Mouse (Mus musculus) gastrocnemius, postnatal 36 days (tissue): ENCODE results near the gene Recql5. TPM values are rescaled to one million over a fixed set of nuclear protein-coding genes. Genes with fewer than 3 reads are reported as not detected.

Experiments used
- DNase-seq, 2 experiments: peaks; one replicate each; pipeline ENCODE4 v3.0.0; 2022
- intact Hi-C: fragments of 180-260 bp; cut with DNase I; formaldehyde crosslinking; loops from one replicate; pipeline ENCODE4 v1.15.1; 2025
- total RNA-seq, 2 experiments: library from RNA; stranded (reverse); gene quantifications; 2 replicates each; pipeline ENCODE4 v1.2.3; 2021

The Recql5 gene
- total RNA-seq, 2 experiments from 2014 or later, result 4.5 to 6.9 TPM

DNA sequence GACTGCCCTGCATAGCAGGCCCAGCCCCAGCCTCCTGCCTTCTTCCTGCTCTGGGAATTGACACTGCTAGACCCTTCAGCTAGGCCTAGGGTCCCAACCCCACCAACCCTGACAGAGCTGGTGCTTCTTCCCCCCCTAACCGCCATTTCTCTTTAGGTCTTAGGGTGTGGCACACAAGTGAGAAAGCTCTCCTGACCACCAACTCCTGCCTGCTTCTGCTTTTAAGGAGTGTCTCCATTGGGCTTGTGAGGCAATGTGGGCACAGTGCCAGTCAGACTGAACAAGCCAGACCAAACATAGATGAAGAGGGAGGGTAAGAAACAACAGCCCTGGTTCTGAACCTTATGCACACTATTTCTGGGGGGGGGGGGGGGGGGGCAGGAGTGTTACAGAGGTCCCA is 30.4 kb downstream of the Recql5 start:
- intact Hi-C loops, result no loop called here
- DNase-seq, result no peak

- no peak for DNase-seq
Observed at GRCm38 (mm10) chr11:115902177-115902576, 31.1 kb downstream of the Recql5 start.

DNA sequence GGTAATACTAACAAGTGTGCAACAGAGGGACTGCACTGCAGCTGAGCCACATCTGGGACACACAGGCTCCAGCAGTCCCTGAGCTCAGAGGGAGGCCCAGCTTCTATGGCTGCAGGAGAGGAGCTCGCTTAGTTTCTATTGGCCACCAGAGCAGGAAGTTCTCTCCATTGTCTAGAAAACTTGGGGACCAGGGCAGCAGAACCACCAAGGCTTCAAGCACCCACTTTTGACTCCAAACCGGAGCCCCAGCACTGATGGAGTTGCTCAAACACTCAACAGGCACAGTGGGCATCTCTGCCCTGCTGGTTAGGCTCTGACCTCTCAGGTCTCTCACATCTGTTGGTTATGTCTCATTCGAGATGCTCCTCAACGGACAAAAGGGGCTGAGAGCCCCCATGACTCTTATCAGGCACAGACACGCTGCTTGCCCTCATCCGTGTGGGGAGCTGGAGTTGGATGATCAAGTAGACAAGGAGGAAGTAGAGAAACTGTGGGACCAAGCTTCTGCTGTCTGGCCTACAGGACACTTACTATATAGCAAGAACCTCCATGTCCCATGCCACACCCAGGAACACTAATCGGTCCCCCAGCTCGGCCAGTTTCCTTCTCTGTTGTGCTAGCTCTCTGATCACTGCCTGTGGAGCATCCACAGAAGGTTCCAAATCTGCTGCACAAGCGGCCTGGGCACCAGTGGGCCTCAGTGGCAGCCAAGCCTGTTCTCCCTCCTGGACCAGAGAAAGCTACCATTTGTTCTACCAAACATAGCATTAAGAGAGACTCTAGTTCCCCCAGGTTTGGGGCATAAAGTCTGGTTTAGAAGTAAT is 31.7 kb downstream of the Recql5 start:
- no peak for DNase-seq
- intact Hi-C loops, result no loop called here

More at GRCm38 (mm10) chr11:115902177-115902576, 31.1 kb downstream of the Recql5 start:
- intact Hi-C loops, result no loop called here

- no peak for DNase-seq
- intact Hi-C loops, result no loop called here
Observed at GRCm38 (mm10) chr11:115900561-115901337, 32.5 kb downstream of the Recql5 start.

DNA sequence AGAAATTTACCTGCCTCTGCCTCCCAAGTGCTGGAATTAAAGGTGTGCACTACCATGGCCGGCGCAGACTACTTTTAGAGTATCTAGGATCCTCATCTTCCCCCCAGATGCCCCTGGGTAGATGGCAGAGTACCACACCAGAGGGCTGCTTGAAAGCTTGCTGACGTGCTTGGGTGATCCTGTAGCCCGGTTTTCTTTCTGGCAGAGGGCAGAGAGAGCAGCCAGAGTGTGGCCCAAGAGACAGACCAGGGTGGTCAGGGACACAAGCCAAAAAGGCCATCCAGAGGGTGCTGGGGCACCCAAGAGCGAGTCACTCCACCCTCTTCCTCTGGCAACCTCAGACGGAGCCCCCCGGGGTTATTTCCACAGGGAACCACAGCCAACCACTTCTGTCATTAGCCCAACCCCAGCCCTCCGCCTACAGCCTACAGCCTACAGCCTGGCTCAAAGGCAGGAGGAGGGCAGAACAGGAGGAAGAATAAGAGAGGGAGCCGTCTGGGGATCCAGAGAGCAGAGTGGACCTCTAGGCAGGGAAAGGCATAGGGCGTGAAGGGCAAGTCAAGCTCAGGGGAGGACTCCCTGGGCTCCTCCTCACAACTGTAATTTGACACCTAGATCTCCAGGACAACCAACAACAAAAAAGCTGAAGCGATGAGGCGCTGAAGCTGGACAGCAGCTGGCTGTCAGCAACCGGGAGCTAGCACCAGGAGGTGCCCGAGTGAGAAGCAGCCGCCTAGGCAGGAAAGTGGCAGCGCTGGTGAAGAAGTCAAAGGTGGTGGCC is 33.6 kb downstream of the Recql5 start, which contains the start of gene Smim5:
Smim5 (plus strand) TSS at position 481 of the 781 bp plus-strand sequence.
- no peak for DNase-seq
- intact Hi-C loops, result no loop called here

DNA sequence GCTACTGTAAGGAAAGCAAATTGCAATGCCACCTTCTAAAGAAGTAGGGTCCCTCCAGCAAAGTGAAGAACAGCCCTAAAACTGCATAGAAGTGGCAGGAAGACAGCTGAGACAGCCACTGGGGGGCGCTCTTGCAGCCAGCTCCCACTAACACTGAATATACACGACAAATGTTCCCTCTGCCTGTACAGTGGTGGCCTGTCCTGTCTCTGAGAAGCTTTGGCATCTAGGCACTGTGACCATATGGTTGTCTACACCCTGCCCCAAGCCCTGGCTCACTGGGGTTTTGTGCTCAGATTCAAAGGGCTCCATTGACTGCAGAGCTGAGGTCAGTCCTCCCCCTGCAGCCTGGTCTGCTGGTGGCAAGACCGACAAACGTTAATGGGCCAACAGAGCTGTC is 34.4 kb downstream of the Recql5 start:
- no peak for DNase-seq
- intact Hi-C loops, result no loop called here

DNA sequence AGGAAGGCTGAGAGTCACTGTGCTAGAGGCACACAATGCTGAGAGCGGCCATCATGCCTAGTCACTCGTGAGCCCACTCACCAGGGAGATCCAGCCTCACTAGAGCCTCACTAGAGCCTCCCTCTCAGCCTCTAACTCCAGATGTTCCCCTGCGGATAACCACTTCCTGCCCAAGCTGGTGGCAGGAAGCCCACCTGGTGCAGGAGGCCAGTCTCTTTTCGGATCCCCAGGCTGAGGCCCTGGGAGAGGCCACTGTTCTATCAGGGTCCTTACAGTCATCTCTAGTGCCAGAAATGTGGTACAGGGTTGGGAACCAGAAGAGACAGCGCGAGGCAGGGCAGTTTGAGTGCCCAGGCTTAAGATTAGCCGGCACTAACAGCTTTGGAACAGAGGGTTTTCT is 34.8 kb downstream of the Recql5 start:
- intact Hi-C loops, result no loop called here
- no peak for DNase-seq

DNA sequence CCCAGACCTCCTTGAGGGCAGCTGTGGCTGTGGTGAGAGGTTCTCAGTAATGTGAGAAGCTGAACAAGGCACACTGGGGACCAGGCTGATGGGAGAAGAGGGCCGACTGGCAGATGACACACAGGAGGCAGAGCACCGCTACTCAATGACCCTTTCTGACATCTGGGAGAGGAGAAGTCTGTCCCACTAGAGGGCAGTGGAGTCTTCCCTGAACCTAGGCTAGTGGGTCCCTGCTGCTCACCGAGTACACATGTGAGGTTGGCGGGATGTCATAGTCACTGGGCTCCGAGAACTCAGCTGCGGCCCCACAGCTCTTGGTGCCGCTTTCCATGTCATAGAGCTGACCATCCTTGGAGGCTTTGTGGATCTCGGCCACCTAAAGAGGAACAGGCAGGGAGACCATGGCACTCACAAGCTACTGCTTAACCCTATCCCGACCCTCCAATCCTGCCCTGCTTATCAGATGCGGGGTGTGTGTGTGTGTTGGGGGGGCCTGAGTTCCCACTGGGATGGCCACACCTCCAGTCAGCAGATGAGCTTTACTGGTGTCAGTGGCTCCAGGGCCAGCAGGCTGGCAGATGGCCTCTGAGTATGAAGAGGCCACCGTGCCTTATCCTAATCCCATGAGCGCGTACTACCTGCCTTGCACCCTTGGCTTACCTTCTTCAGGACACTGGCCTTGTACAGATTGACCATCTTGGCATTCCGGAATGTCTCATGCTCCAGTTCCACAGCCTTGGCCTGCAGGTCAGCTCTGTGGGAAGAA is 38.3 kb downstream of the Recql5 start:
- intact Hi-C loops, result no loop called here
- no peak for DNase-seq

DNA sequence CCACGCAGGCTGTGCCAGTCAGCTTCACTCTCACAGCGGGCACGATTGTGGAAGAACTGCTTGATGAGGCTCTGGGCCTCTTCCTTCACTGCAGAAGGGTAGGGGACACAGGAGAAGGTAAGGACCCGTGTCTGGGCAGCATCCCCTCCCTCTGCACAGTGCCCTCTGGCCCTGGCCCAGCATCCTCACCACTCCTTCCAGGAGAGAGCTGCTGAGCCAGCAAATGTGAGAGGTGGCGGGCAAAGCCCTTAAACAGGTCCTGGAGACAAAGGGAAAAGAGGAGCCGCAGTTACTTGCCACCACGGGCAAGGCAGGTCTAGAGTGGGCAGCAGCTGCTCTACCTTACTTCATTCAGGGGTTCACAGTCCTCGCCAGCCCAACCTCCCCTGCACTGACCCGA is 40.2 kb downstream of the Recql5 start:
- DNase-seq, result no peak
- intact Hi-C loops, result no loop called here

DNA sequence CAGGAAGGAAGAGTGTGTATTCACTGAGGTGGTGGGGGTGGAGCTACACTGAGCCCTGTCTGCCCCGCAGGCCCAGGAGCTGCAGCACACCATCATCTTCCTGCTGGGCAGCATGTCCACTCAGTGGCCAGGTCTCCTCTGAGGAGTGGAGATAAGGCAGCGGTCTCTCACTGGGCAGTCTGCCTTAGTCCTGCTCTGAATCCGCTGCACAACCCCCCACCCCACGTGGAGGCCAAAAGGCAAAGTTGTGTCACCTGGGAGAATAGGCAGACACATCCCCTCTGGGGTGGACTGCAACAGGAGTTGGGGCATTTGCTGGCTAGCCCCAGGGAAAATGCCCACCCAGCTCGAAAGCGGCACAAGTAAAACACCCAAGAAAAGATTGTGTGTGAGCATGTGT is 41.1 kb downstream of the Recql5 start:
- no peak for DNase-seq
- intact Hi-C loops, result no loop called here

DNA sequence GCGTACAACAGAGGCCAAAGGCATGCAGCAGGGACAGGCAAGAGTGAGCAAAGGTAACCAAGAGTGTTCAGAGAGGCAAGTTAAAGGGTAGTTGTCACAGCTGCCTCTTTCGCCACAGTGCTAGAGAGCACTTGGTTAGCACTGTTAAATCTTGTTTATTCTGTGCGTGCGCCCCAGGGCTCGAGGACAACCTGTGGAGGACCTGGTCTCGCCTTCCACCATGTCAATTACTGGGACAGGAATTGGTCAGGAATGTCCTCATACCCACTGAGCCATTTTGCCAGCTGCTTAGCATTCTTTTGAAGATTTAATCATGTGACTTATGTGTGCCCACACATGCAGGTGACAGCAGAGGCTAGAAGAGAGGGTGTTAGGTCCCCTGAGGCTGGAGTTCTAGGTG is 44.1 kb downstream of the Recql5 start:
- intact Hi-C loops, result no loop called here
- DNase-seq, result no peak

- intact Hi-C loops, result no loop called here
- DNase-seq, result no peak
Observed at GRCm38 (mm10) chr11:115888020-115888419, 45.3 kb downstream of the Recql5 start.

DNA sequence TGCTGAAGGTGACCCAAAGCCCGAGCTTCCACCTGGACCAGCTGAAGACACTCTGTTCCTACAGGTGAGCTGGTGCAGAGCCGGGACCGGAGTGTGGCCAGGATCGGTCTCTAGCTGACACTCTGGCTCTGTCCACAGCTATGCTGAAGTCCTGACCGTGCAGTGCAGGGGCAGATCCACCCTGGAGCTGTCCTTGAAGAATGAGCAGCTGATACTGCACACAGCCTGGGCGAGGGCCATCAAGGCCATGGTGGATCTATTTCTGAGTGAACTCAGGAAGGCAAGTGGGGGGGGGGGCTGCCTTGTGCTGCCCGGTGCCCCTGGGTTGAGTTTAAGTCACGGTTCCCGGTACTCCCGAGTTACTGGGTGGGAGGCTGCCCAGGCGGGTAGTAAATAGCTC is 46.8 kb downstream of the Recql5 start:
- DNase-seq, result no peak
- intact Hi-C loops, result no loop called here

- DNase-seq, result no peak
- intact Hi-C loops, result no loop called here
Observed at GRCm38 (mm10) chr11:115885281-115885680, 48.0 kb downstream of the Recql5 start.

- no peak for DNase-seq
- intact Hi-C loops, result no loop called here
Observed at GRCm38 (mm10) chr11:115884361-115884760, 48.9 kb downstream of the Recql5 start.

GRCm38 (mm10) chr11:115883251-115883650 is 50.0 kb downstream of the Recql5 start:
- DNase-seq, result no peak
- intact Hi-C loops, result no loop called here

DNA sequence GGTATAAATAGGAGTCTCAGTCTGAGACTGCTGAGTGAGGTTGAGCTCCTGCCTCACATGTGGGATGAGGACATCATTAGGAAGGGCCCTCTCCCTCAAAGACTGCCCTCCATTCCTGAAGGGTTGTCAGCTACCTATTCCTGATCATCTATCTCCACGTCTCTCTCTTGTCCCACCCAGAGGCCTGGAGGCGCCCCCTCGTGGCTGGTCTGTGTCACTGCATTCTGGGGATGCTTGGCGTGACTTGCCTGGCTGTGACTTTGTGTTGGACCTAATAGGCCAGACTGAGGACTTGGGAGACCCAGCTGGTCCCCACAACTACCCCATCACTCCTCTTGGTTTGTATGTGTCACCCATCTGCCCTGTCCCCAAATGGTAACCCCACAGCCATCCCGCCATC is 52.3 kb downstream of the Recql5 start:
- DNase-seq, result no peak
- intact Hi-C loops, result no loop called here

GRCm38 (mm10) chr11:115878071-115878470 is 55.2 kb downstream of the Recql5 start:
- intact Hi-C loops, result no loop called here
- DNase-seq, result no peak

- intact Hi-C loops, result no loop called here
- no peak for DNase-seq
Observed at GRCm38 (mm10) chr11:115877174-115877755, 56.0 kb downstream of the Recql5 start.

- DNase-seq, result no peak
- intact Hi-C loops, result no loop called here
Observed at GRCm38 (mm10) chr11:115876438-115876837, 56.8 kb downstream of the Recql5 start.
